Mouse (Mus musculus): ENCODE measurements around the gene A130010J15Rik. TPM values are rescaled to one million over a fixed set of nuclear protein-coding genes. Genes with fewer than 3 reads are reported as not detected.

The A130010J15Rik gene
- polyA plus RNA-seq, 1 experiment from 2014 or later: 7.7 TPM

DNA sequence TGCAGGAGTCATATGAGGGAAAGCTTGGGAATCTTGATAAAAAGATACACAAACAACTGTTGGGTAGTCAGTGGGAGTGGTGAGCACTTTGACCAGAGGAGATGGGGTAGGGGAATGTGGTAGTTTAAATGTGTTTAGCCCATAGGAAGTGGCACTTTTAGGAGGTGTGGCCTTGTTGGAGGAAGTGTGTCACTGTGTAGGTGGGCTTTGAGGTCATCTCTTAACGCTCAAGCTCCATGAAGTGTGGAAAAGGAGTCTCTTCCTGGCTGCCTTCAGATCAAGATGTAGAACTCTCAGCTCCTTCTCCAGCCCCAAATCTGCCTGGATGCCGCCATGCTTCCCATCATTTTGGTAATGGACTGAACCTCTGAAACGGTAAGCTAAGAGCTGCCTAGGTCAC, 39.7 kb downstream of the A130010J15Rik start, which contains the start of gene Lamb3:
Lamb3 (plus strand) TSS at position 197 of the 400 bp plus-strand sequence.
- Histone ChIP-seq H3K27me3 (replicated peaks) (no peaks in the 10 kb centered on the region), H3K4me1 (0 out of 2 replicates have a peak, but pooled peaks cover 5% of the 10 kb centered on the region), H3K4me3 (no peak within 1 kb of the TSS), H3K36me3 (no peaks in the 10 kb centered on the region), H3K9ac (no peak within 1 kb of the TSS), H3K27ac (no peak within 1 kb of the TSS), H3K4me2 (no peak within 1 kb of the TSS), H3K9me3 (replicated peaks) (no peaks in the 10 kb centered on the region)
- ATAC-seq: no peak
- WGBS (ENCODE audit: insufficient replicate concordance): 62% methylated on average over 3 of the region's 3 CpGs

DNA sequence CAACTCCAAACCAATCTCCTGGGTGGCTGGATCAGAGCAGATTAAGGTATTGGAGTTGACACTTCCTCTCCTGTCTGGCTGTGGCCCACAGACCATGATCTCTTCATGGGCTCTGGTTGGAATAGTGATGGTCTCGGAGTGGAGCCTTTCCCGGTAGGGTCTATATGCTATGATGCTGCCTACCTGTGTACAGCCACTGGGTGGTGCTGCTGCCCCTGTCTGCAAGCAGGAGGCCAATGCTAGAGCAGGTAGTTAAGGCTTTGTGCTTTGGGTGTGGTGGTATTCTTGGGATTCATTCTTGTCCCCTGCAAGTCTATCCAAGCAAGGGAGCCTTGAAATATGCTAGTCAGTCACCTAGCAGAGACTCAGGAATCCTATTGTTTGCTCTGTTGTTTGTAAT, 40.3 kb downstream of the A130010J15Rik start:
- 24% methylated on average over 2 of the region's 2 CpGs for WGBS (ENCODE audit: insufficient replicate concordance)
- H3K4me1 ChIP-seq: 0 out of 2 replicates have a peak, but pooled peaks cover 5% of the 10 kb centered on the region
- H3K4me3 ChIP-seq: no peak overlapping the region
- H3K36me3 ChIP-seq: no peaks in the 10 kb centered on the region
- peak; percentile 36; the same call in 1 of the 2 replicates for ATAC-seq
- H3K27ac ChIP-seq: no peak overlapping the region
- no peak overlapping the region for H3K4me2 ChIP-seq
- H3K9me3 ChIP-seq (replicated peaks): no peaks in the 10 kb centered on the region
- no peak overlapping the region for H3K9ac ChIP-seq
- H3K27me3 ChIP-seq (replicated peaks): no peaks in the 10 kb centered on the region

DNA sequence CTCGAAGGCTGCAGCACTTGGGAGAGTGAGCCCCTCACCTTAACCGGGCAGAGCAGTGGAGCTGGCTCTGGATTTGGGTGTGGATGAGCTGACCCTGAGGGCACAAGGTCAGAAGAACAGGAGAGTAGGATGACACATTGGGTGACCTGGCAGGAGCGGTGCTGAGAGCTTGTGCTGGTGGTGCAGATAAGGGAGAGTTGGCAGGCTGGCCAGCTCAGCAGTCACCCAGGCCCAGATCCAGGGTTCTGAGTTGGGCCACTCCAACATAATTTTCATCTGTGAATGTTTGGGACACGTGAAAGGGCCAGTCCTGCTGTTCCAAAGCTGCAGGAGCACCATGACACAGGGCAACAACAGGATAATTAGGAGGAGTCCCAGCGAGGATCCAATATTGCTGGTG, 43.5 kb downstream of the A130010J15Rik start:
- Histone ChIP-seq H3K36me3 (no peaks in the 10 kb centered on the region), H3K27ac (no peak overlapping the region), H3K9ac (no peak overlapping the region), H3K4me3 (no peak overlapping the region), H3K27me3 (replicated peaks) (no peaks in the 10 kb centered on the region), H3K4me2 (no peak overlapping the region), H3K4me1 (no peaks in the 10 kb centered on the region), H3K9me3 (replicated peaks) (no peaks in the 10 kb centered on the region)
- 52% methylated on average over 5 of the region's 5 CpGs for WGBS (ENCODE audit: insufficient replicate concordance)
- no peak for ATAC-seq

DNA sequence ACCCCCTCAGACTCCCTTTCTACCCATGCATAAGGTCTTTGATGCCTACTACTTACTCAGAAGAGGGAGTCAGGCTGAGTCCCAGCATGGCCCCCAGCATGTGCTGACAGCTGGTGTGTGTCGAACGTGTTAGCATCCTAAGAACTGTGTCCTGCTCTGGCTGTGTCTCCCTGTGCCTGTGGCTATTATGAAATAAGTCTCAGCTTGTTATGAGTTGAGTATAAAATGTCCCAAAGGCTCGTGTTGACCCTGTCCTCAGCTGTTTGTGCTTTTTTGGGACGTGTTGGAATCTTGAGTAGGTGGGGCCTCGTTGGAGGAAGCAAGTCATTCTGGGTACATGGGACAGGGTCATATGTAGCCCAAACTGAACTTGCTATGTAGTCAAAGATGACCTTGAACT, 46.2 kb downstream of the A130010J15Rik start:
- Histone ChIP-seq H3K27ac (no peak overlapping the region), H3K4me2 (no peak overlapping the region), H3K36me3 (no peaks in the 10 kb centered on the region), H3K27me3 (replicated peaks) (no peaks in the 10 kb centered on the region), H3K9me3 (replicated peaks) (no peaks in the 10 kb centered on the region), H3K4me1 (no peaks in the 10 kb centered on the region), H3K4me3 (no peak overlapping the region), H3K9ac (no peak overlapping the region)
- whole genome bisulfite sequencing (ENCODE audit: insufficient replicate concordance): 55% methylated on average over 5 of the region's 5 CpGs
- ATAC-seq: no peak

DNA sequence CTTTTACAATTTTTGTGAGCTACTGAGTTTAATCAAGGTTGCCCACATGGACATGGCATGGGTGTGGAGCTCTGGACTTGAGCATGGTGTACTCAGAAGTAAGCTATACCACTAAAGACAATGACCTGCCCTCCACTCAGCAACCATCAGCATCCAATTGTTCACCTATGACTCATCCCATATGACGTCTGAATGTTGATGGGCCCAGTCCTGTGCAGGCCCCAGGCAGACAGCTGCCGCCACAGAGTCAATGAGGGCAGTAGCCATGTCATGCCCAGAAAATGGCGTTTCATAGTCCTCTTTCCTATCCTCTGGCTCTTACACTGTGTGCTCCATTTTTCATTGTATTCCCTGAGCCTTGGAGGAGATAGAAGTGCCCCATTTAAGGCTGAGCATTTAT, 48.2 kb downstream of the A130010J15Rik start:
- no peak for ATAC-seq
- Histone ChIP-seq H3K9ac (no peak overlapping the region), H3K9me3 (replicated peaks) (no peaks in the 10 kb centered on the region), H3K27ac (no peak overlapping the region), H3K4me3 (no peak overlapping the region), H3K27me3 (replicated peaks) (no peaks in the 10 kb centered on the region), H3K36me3 (no peaks in the 10 kb centered on the region), H3K4me1 (no peaks in the 10 kb centered on the region), H3K4me2 (no peak overlapping the region)
- WGBS (ENCODE audit: insufficient replicate concordance): 49% methylated on average over 3 of the region's 3 CpGs

DNA sequence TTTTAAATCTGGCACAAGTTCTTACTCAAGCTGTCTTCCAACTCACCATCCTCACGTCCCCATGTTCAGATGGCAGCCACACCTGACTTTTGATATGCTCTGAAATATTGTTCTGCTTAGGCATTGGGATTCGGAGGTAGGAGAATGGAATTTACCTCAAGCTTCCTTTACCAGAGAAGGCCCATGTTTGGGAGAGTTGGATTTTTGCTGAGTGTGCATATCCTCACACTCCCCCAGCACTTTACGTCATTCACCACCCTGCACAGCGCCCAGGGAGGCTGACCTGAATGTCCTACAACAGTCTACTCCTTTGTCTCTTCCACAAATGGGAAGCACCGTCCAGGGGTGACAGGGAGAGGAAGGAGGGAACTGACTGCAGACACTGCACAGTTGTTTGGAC, 52.6 kb downstream of the A130010J15Rik start:
- no peak overlapping the region for H3K4me2 ChIP-seq
- no peak for ATAC-seq

DNA sequence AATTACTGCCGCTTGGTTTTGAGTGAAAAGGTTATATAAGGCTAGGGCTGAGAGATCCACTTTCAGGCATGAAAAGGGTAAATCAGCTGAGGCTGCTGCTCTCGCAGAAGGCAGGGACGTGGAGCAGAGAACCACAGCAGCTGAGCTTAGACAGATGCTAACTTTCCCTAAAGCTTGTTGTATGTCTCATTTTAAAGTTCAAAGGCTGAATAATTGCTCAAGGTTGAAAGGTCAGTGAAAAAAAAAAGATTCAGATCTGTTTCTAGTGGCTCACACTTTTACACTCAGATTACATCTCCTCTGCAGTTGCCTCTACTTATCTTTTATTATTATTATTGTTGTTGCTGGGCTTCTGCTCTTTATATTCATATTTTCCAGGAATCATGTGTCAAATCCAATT, 57.7 kb downstream of the A130010J15Rik start:
- no peaks in the 10 kb centered on the region for H3K36me3 ChIP-seq
- H3K27ac ChIP-seq: no peak overlapping the region
- H3K27me3 ChIP-seq (replicated peaks): no peaks in the 10 kb centered on the region
- H3K9ac ChIP-seq: no peak overlapping the region
- 59% methylated on average over 3 of the region's 3 CpGs for WGBS (ENCODE audit: insufficient replicate concordance)
- no peaks in the 10 kb centered on the region for H3K9me3 ChIP-seq (replicated peaks)
- H3K4me3 ChIP-seq: no peak overlapping the region
- H3K4me2 ChIP-seq: no peak overlapping the region
- no peak for ATAC-seq
- H3K4me1 ChIP-seq: no peaks in the 10 kb centered on the region; the same call in 1 of the 2 replicates

More for the DNA sequence above, 52.6 kb downstream of the A130010J15Rik start:
- no peak overlapping the region for H3K9ac ChIP-seq
- 55% methylated on average over 5 of the region's 5 CpGs for WGBS (ENCODE audit: insufficient replicate concordance)
- no peaks in the 10 kb centered on the region for H3K4me1 ChIP-seq
- H3K27me3 ChIP-seq (replicated peaks): no peaks in the 10 kb centered on the region
- no peaks in the 10 kb centered on the region for H3K9me3 ChIP-seq (replicated peaks)
- no peak overlapping the region for H3K4me3 ChIP-seq
- H3K27ac ChIP-seq: no peak overlapping the region
- H3K36me3 ChIP-seq: no peaks in the 10 kb centered on the region

DNA sequence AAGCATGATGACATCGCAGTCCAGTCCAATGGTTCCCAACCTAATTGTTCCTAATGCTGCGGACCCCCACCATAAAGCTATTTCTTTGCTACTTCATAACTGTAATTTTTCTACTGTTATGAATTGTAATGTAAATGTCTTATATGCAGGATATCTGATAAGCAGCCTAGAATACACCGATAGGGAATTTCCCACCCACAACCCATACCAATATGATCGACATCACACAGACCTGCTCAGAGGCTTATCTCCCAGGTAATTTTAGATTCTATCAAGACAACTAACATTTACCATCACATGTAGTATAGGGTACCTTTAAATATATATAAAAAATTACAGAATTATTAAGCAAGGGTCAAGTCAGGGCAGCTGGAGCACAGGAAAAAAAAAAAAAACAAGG, 58.3 kb downstream of the A130010J15Rik start:
- H3K27me3 ChIP-seq (replicated peaks): no peaks in the 10 kb centered on the region

DNA sequence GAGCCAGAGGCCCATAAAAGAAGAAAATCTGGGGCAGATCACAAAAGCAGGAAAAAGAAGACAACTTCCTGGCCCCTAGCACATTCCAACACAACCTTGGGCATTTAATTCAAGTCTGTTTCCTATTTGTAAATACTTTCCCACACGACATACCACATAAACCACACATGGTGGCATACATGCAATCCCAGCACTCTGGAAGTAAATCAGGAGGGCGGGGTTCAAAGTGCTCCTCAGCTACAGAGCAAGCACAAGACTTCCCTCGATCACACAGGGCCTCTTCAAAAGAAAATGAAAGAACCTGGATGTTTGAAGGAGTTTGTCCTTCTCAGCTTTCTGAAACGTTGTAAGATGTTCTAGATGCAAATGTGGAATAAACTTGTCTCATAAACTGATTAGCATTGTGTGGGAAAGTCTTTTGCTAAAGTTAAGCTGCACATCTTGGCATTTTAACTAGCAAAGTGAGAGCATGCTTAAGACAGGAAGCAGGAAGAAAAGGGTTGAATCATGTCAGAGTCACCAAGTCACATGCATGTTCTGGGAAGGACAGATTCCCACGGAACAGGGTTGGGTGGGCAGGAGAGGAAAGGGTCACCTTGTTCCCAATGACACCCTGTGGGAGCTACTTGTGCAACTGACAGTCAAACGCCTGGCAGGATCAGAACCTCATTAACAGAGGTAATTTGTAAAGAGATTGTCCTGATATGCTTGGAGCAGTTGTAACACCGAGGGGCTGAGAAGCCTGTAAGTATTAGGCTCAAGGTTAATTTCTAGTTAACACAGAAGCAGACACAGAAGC, 59.1 kb downstream of the A130010J15Rik start:
- no peaks in the 10 kb centered on the region; the same call in 1 of the 2 replicates for H3K4me1 ChIP-seq
- H3K9me3 ChIP-seq (replicated peaks): no peaks in the 10 kb centered on the region
- no peaks in the 10 kb centered on the region for H3K36me3 ChIP-seq
- H3K4me3 ChIP-seq: no peak overlapping the region
- H3K4me2 ChIP-seq: no peak overlapping the region
- no peak overlapping the region for H3K27ac ChIP-seq
- WGBS (ENCODE audit: insufficient replicate concordance): 41% methylated on average over 7 of the region's 7 CpGs
- H3K27me3 ChIP-seq (replicated peaks): no peaks in the 10 kb centered on the region
- no peak overlapping the region for H3K9ac ChIP-seq
- ATAC-seq: no peak

More for the DNA sequence above, 58.3 kb downstream of the A130010J15Rik start:
- Histone ChIP-seq H3K36me3 (no peaks in the 10 kb centered on the region), H3K4me1 (no peaks in the 10 kb centered on the region; the same call in 1 of the 2 replicates), H3K27ac (no peak overlapping the region), H3K4me3 (no peak overlapping the region), H3K9me3 (replicated peaks) (no peaks in the 10 kb centered on the region), H3K9ac (no peak overlapping the region), H3K4me2 (no peak overlapping the region)
- 75% methylated on average over 4 of the region's 4 CpGs for WGBS (ENCODE audit: insufficient replicate concordance)
- no peak for ATAC-seq

Other genes with a start within 250 kb of the A130010J15Rik start
- 5.5 and 6.0 TPM in 2 replicates for gene Syt14, start 132.3 kb upstream of the A130010J15Rik start, polyA plus RNA-seq (2016; fragmentation: Nextera tagmentation; extraction: Ambion mirVana)
- gene Diexf, start 37.8 kb upstream of the A130010J15Rik start, polyA plus RNA-seq (2016; fragmentation: Nextera tagmentation; extraction: Ambion mirVana): 4.4 and 5.4 TPM in 2 replicates
- 2.6 and 2.8 TPM in 2 replicates for gene Irf6, start 14.9 kb upstream of the A130010J15Rik start, polyA plus RNA-seq (2016; fragmentation: Nextera tagmentation; extraction: Ambion mirVana)
- gene Traf3ip3, start 33.7 kb downstream of the A130010J15Rik start, polyA plus RNA-seq (2016; fragmentation: Nextera tagmentation; extraction: Ambion mirVana): 7.0 and 8.6 TPM in 2 replicates
- gene Lamb3, start 39.7 kb downstream of the A130010J15Rik start, polyA plus RNA-seq (2016; fragmentation: Nextera tagmentation; extraction: Ambion mirVana): 0.04 and 0.25 TPM in 2 replicates
- 0.89 and 1.2 TPM in 2 replicates for gene Hsd11b1, start 96.0 kb downstream of the A130010J15Rik start, polyA plus RNA-seq (2016; fragmentation: Nextera tagmentation; extraction: Ambion mirVana)
- gene G0s2, start 105.2 kb downstream of the A130010J15Rik start, polyA plus RNA-seq (2016; fragmentation: Nextera tagmentation; extraction: Ambion mirVana): 23.8 and 27.0 TPM in 2 replicates
- gene Camk1g, start 202.3 kb downstream of the A130010J15Rik start, polyA plus RNA-seq (2016; fragmentation: Nextera tagmentation; extraction: Ambion mirVana): 0.86 and 0.92 TPM in 2 replicates